8 mouse cellular contexts compared by ENCODE assay signal in the genomic region with DNA sequence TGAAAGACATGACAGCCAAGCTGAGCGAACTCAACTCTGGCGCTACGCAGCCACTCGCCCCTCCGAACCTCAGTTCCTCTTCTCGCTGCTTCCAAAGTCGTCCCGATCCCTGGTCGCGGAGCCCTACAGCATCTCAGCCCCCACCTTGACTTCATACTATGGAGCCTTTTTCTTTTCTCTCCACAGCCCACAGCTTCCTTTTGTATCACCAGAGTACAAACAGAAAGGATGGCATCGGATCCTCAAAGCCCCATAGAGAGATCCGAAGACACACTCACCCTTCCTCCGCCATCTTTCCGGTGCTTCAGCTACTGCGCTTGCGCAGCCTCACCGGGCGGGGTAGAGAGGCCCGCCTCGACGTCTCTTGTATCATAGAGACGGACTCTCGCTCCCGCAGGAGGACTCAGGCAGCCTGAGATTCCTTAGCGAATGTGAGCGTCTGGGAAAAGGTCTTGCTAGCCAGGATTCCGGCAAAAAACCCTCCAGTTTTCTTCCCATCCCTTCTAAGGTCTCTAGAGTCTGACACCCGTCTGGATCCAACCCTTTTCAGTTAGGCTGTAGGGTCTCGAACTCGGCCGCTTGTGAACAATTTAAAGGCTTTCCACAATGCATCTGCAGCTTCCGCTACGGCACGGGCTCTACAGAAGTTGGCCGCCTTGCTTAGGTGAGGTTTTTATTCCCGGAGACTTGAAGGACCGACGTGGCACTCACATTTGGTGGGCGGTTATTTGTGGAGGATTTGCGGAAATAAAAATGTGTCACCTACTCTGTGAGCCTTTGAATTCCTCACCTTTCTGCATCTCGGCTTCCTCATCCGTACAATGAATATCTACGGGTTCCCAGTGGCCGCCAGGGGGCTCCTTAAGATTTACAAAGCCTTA. TPM values are rescaled to one million over a fixed set of nuclear protein-coding genes. Genes with fewer than 3 reads are reported as not detected.
DNase-seq lines count a peak whose midpoint lies in the region; ATAC-seq and TF ChIP-seq lines count a peak whose summit lies in the region.

A gene (minus strand): TSS at position 332 of the 881 bp plus-strand sequence.

- intact Hi-C loops in heart, postnatal 10 days (cut with DNase I), result loop anchor here (2.0 kb wide), 2 partner anchors 74 to 106 kb away; no protein-coding TSS in a partner anchor

- peak; percentile 75 for TF ChIP-seq CTCF in E14TG2a.4 (conservative IDR thresholded peaks at IDR 0.05; ENCODE audit: low read length)
- peak; percentile 81 for TF ChIP-seq CTCF in liver, postnatal 0 days (IDR thresholded peaks at IDR 0.05; ENCODE audit: low read depth)

- under 1% methylated on average over 44 of the region's 44 CpGs for WGBS in forebrain, embryonic 13.5 days
- under 1% methylated on average over 44 of the region's 44 CpGs for WGBS in large intestine, adult 2 months
- under 1% methylated on average over 44 of the region's 44 CpGs for WGBS in liver, postnatal 0 days (ENCODE audit: insufficient replicate concordance)
- WGBS in neural tube, embryonic 14.5 days, result 1% methylated on average over 44 of the region's 44 CpGs

- peak; percentile 26; the same call in 1 of the 2 replicates for TF ChIP-seq EP300 in liver, postnatal 0 days (IDR thresholded peaks at IDR 0.05; ENCODE audit: low read depth)

- H3K4me3 ChIP-seq in E14TG2a.4 (replicated peaks; ENCODE audit: low read length), result peak within 1 kb of the TSS; percentile 93
- peak within 1 kb of the TSS; percentile 68 for H3K4me3 ChIP-seq in forebrain, embryonic 13.5 days
- peak within 1 kb of the TSS; percentile 74 for H3K4me3 ChIP-seq in liver, postnatal 0 days (ENCODE audit: low read depth, low read length)
- peak within 1 kb of the TSS; percentile 59 for H3K4me3 ChIP-seq in neural tube, embryonic 14.5 days (ENCODE audit: low read depth, low read length)

- H3K27me3 ChIP-seq in E14TG2a.4 (ENCODE audit: insufficient read depth, low read length), result no peaks in the 10 kb centered on the region
- H3K27me3 ChIP-seq in forebrain, embryonic 13.5 days, result no peaks in the 10 kb centered on the region
- H3K27me3 ChIP-seq in liver, postnatal 0 days (ENCODE audit: insufficient read depth, low read length), result no peaks in the 10 kb centered on the region
- no peaks in the 10 kb centered on the region for H3K27me3 ChIP-seq in neural tube, embryonic 14.5 days (ENCODE audit: control insufficient read depth, insufficient read depth, low read length)

- peak; percentile 97 for ATAC-seq in forebrain, embryonic 13.5 days
- ATAC-seq in liver, postnatal 0 days, result peak; percentile 96
- peak; percentile 96 for ATAC-seq in neural tube, embryonic 14.5 days (ENCODE audit: low read depth)

- peak; percentile 93 for DNase-seq in c-Kit-positive CD71-positive TER-119-positive erythroid progenitor cells, embryonic 14.5 days (ENCODE audit: low spot score)
- peak; percentile 94 to 95 for DNase-seq in heart, postnatal 10 days
- peak; percentile 80 for DNase-seq in large intestine, adult 2 months (ENCODE audit: low read depth, low spot score)
- peak; percentile 92 for DNase-seq in liver, postnatal 0 days
- peak; percentile 92 for DNase-seq in testis, postnatal 10 days (ENCODE audit: low spot score)

- peaks cover 41% of the 10 kb centered on the region for H3K36me3 ChIP-seq in E14TG2a.4 (ENCODE audit: insufficient read depth, low read length)
- peaks cover 32% of the 10 kb centered on the region for H3K36me3 ChIP-seq in forebrain, embryonic 13.5 days (ENCODE audit: poor library complexity, severe bottlenecking)
- peaks cover 30% of the 10 kb centered on the region for H3K36me3 ChIP-seq in liver, postnatal 0 days (replicated peaks; ENCODE audit: insufficient read depth, low read length)
- peaks cover 20% of the 10 kb centered on the region for H3K36me3 ChIP-seq in neural tube, embryonic 14.5 days (ENCODE audit: control insufficient read depth, insufficient read depth, low read length)

- peak within 1 kb of the TSS; percentile 70 for H3K4me2 ChIP-seq in forebrain, embryonic 13.5 days
- H3K4me2 ChIP-seq in liver, postnatal 0 days (ENCODE audit: low read depth, low read length), result peak within 1 kb of the TSS; percentile 70
- H3K4me2 ChIP-seq in neural tube, embryonic 14.5 days (ENCODE audit: low read depth, low read length), result peak within 1 kb of the TSS; percentile 51

- H3K4me1 ChIP-seq in E14TG2a.4 (replicated peaks; ENCODE audit: low read depth, low read length), result peaks cover 52% of the 10 kb centered on the region
- H3K4me1 ChIP-seq in forebrain, embryonic 13.5 days, result peaks cover 8% of the 10 kb centered on the region
- H3K4me1 ChIP-seq in liver, postnatal 0 days (ENCODE audit: insufficient read depth), result peaks cover 15% of the 10 kb centered on the region
- H3K4me1 ChIP-seq in neural tube, embryonic 14.5 days (ENCODE audit: control insufficient read depth, insufficient read depth, low read length), result peaks cover 8% of the 10 kb centered on the region; the same call in 1 of the 2 replicates

- H3K27ac ChIP-seq in forebrain, embryonic 13.5 days, result peak within 1 kb of the TSS; percentile 89
- H3K27ac ChIP-seq in liver, postnatal 0 days (ENCODE audit: low read depth), result peak within 1 kb of the TSS; percentile 78
- peak within 1 kb of the TSS; percentile 86 for H3K27ac ChIP-seq in neural tube, embryonic 14.5 days (ENCODE audit: low read depth, low read length)

- peak within 1 kb of the TSS; percentile 82 for H3K9ac ChIP-seq in forebrain, embryonic 13.5 days
- H3K9ac ChIP-seq in liver, postnatal 0 days (replicated peaks), result peak within 1 kb of the TSS; percentile 74
- peak within 1 kb of the TSS; percentile 66 for H3K9ac ChIP-seq in neural tube, embryonic 14.5 days (replicated peaks; ENCODE audit: low read depth, low read length)

- peaks cover 4% of the 10 kb centered on the region; the same call in 1 of the 2 replicates for H3K9me3 ChIP-seq in E14TG2a.4 (ENCODE audit: low read length)
- no peaks in the 10 kb centered on the region for H3K9me3 ChIP-seq in forebrain, embryonic 13.5 days (replicated peaks)
- H3K9me3 ChIP-seq in liver, postnatal 0 days (ENCODE audit: low read length), result no peaks in the 10 kb centered on the region
- no peaks in the 10 kb centered on the region for H3K9me3 ChIP-seq in neural tube, embryonic 14.5 days (ENCODE audit: control insufficient read depth, low read length)

RNA-seq across cellular contexts. Expression of the gene that starts here (rescaled TPM):
- 142 and 143 TPM in 2 replicates for polyA plus RNA-seq in forebrain, embryonic 13.5 days (2015; fragmentation: Nextera tagmentation; extraction: Ambion mirVana)
- total RNA-seq in heart, postnatal 10 days (2021), result 10 to 100 TPM; 58.6 to 69.7 TPM
- polyA plus RNA-seq in large intestine, adult 2 months (2012; rRNA removed), result 27.2 and 28.5 TPM in 2 replicates
- polyA plus RNA-seq in liver, postnatal 0 days (2015; fragmentation: Nextera tagmentation; extraction: Ambion mirVana), result 63.6 and 64.1 TPM in 2 replicates
- 69.9 and 82.1 TPM in 2 replicates for polyA plus RNA-seq in neural tube, embryonic 14.5 days (2014; fragmentation: Nextera tagmentation; extraction: Ambion mirVana)

Comparison
In these comparisons a context has a peak if more than half of its experiments do, and no peak if none do; other contexts are left out.
1. Peak in every context shown above with its lines: DNase-seq, ATAC-seq, H3K4me3 ChIP-seq and H3K27ac ChIP-seq.